Mouse (Mus musculus): ENCODE data around the gene Itpkb. TPM values are rescaled to one million over a fixed set of nuclear protein-coding genes. Genes with fewer than 3 reads are reported as not detected.

Itpkb gene
- polyA plus RNA-seq, 1 experiment from 2014 or later = 1.4 TPM

GRCm38 (mm10) chr1:180428871-180429270, 98.6 kb downstream of the Itpkb start:
- no peak overlapping the region for H3K4me3 ChIP-seq (ENCODE audit: low read depth, low read length)
- H3K4me1 ChIP-seq (ENCODE audit: control insufficient read depth, low read depth, low read length) = peaks cover 5% of the 10 kb centered on the region; the same call in 1 of the 2 replicates
- no peak for ATAC-seq (ENCODE audit: low read depth)
- no peak overlapping the region for H3K9ac ChIP-seq (ENCODE audit: low read depth, low read length)
- H3K36me3 ChIP-seq (ENCODE audit: control insufficient read depth, insufficient read depth) = no peaks in the 10 kb centered on the region
- WGBS (ENCODE audit: insufficient replicate concordance) = 65% methylated on average over 8 of the region's 8 CpGs
- no peak overlapping the region for H3K27ac ChIP-seq (ENCODE audit: low read length)
- peaks cover 11% of the 10 kb centered on the region for H3K27me3 ChIP-seq (ENCODE audit: control insufficient read depth, insufficient read depth, low read depth, low read length)
- H3K4me2 ChIP-seq (ENCODE audit: low read depth, low read length) = no peak overlapping the region
- no peaks in the 10 kb centered on the region for H3K9me3 ChIP-seq (replicated peaks; ENCODE audit: control insufficient read depth, low read length)

- WGBS (ENCODE audit: insufficient replicate concordance) = 20% methylated on average over 5 of the region's 5 CpGs
- H3K27me3 ChIP-seq (ENCODE audit: control insufficient read depth, insufficient read depth, low read depth, low read length) = peaks cover 11% of the 10 kb centered on the region
- no peak for ATAC-seq (ENCODE audit: low read depth)
- H3K27ac ChIP-seq (ENCODE audit: low read length) = no peak overlapping the region
- H3K4me2 ChIP-seq (ENCODE audit: low read depth, low read length) = no peak overlapping the region
- H3K4me1 ChIP-seq (ENCODE audit: control insufficient read depth, low read depth, low read length) = peaks cover 5% of the 10 kb centered on the region; the same call in 1 of the 2 replicates
- H3K36me3 ChIP-seq (ENCODE audit: control insufficient read depth, insufficient read depth) = no peaks in the 10 kb centered on the region
- H3K9me3 ChIP-seq (replicated peaks; ENCODE audit: control insufficient read depth, low read length) = no peaks in the 10 kb centered on the region
- no peak overlapping the region for H3K4me3 ChIP-seq (ENCODE audit: low read depth, low read length)
- no peak overlapping the region for H3K9ac ChIP-seq (ENCODE audit: low read depth, low read length)
These were observed 99.5 kb downstream of the Itpkb start for GRCm38 (mm10) chr1:180429819-180430218.

GRCm38 (mm10) chr1:180431833-180432232, 101.5 kb downstream of the Itpkb start:
- ATAC-seq (ENCODE audit: low read depth) = peak; percentile 30; the same call in 1 of the 2 replicates
- Histone ChIP-seq H3K27ac (ENCODE audit: low read length) (no peak overlapping the region), H3K36me3 (ENCODE audit: control insufficient read depth, insufficient read depth) (no peaks in the 10 kb centered on the region), H3K9ac (ENCODE audit: low read depth, low read length) (no peak overlapping the region), H3K27me3 (ENCODE audit: control insufficient read depth, insufficient read depth, low read depth, low read length) (peaks cover 11% of the 10 kb centered on the region), H3K4me3 (ENCODE audit: low read depth, low read length) (no peak overlapping the region), H3K9me3 (replicated peaks; ENCODE audit: control insufficient read depth, low read length) (no peaks in the 10 kb centered on the region), H3K4me1 (ENCODE audit: control insufficient read depth, low read depth, low read length) (peaks cover 5% of the 10 kb centered on the region; the same call in 1 of the 2 replicates), H3K4me2 (ENCODE audit: low read depth, low read length) (no peak overlapping the region)
- 15% methylated on average over 12 of the region's 12 CpGs for WGBS (ENCODE audit: insufficient replicate concordance)

- no peak overlapping the region for H3K4me3 ChIP-seq (ENCODE audit: low read depth, low read length)
- H3K4me2 ChIP-seq (ENCODE audit: low read depth, low read length) = no peak overlapping the region; the same call in 1 of the 2 replicates
- H3K9ac ChIP-seq (ENCODE audit: low read depth, low read length) = no peak overlapping the region
- no peaks in the 10 kb centered on the region for H3K36me3 ChIP-seq (ENCODE audit: control insufficient read depth, insufficient read depth)
- WGBS (ENCODE audit: insufficient replicate concordance) = 7% methylated on average over 16 of the region's 16 CpGs
- H3K27me3 ChIP-seq (ENCODE audit: control insufficient read depth, insufficient read depth, low read depth, low read length) = peaks cover 11% of the 10 kb centered on the region
- H3K4me1 ChIP-seq (ENCODE audit: control insufficient read depth, low read depth, low read length) = peaks cover under 1% of the 10 kb centered on the region; the same call in 1 of the 2 replicates
- no peaks in the 10 kb centered on the region for H3K9me3 ChIP-seq (replicated peaks; ENCODE audit: control insufficient read depth, low read length)
- H3K27ac ChIP-seq (ENCODE audit: low read length) = no peak overlapping the region
- ATAC-seq (ENCODE audit: low read depth) = no peak
These were observed 102.8 kb downstream of the Itpkb start for GRCm38 (mm10) chr1:180433098-180433538.

GRCm38 (mm10) chr1:180433796-180434566, 103.7 kb downstream of the Itpkb start:
- Histone ChIP-seq H3K27me3 (ENCODE audit: control insufficient read depth, insufficient read depth, low read depth, low read length) (peaks cover 11% of the 10 kb centered on the region), H3K4me2 (ENCODE audit: low read depth, low read length) (no peak overlapping the region)

GRCm38 (mm10) chr1:180434925-180435324, 104.6 kb downstream of the Itpkb start:
- Histone ChIP-seq H3K4me3 (ENCODE audit: low read depth, low read length) (no peak overlapping the region), H3K9me3 (replicated peaks; ENCODE audit: control insufficient read depth, low read length) (no peaks in the 10 kb centered on the region), H3K4me2 (ENCODE audit: low read depth, low read length) (no peak overlapping the region), H3K36me3 (ENCODE audit: control insufficient read depth, insufficient read depth) (no peaks in the 10 kb centered on the region), H3K27me3 (ENCODE audit: control insufficient read depth, insufficient read depth, low read depth, low read length) (peaks cover 11% of the 10 kb centered on the region), H3K4me1 (ENCODE audit: control insufficient read depth, low read depth, low read length) (no peaks in the 10 kb centered on the region), H3K9ac (ENCODE audit: low read depth, low read length) (no peak overlapping the region), H3K27ac (ENCODE audit: low read length) (no peak overlapping the region)
- ATAC-seq (ENCODE audit: low read depth) = no peak
- WGBS (ENCODE audit: insufficient replicate concordance) = 10% methylated on average over 9 of the region's 9 CpGs

More at GRCm38 (mm10) chr1:180433796-180434566, 103.7 kb downstream of the Itpkb start:
- no peak overlapping the region for H3K9ac ChIP-seq (ENCODE audit: low read depth, low read length)
- H3K4me3 ChIP-seq (ENCODE audit: low read depth, low read length) = no peak overlapping the region
- H3K27ac ChIP-seq (ENCODE audit: low read length) = no peak overlapping the region
- H3K4me1 ChIP-seq (ENCODE audit: control insufficient read depth, low read depth, low read length) = no peaks in the 10 kb centered on the region
- H3K9me3 ChIP-seq (replicated peaks; ENCODE audit: control insufficient read depth, low read length) = no peaks in the 10 kb centered on the region
- no peaks in the 10 kb centered on the region for H3K36me3 ChIP-seq (ENCODE audit: control insufficient read depth, insufficient read depth)
- peak; percentile 45; the same call in 1 of the 2 replicates for ATAC-seq (ENCODE audit: low read depth)
- 13% methylated on average over 7 of the region's 7 CpGs for WGBS (ENCODE audit: insufficient replicate concordance)

- Histone ChIP-seq H3K4me1 (ENCODE audit: control insufficient read depth, low read depth, low read length) (no peaks in the 10 kb centered on the region), H3K36me3 (ENCODE audit: control insufficient read depth, insufficient read depth) (no peaks in the 10 kb centered on the region), H3K9me3 (replicated peaks; ENCODE audit: control insufficient read depth, low read length) (no peaks in the 10 kb centered on the region), H3K27ac (ENCODE audit: low read length) (no peak overlapping the region), H3K9ac (ENCODE audit: low read depth, low read length) (no peak overlapping the region), H3K27me3 (ENCODE audit: control insufficient read depth, insufficient read depth, low read depth, low read length) (no peaks in the 10 kb centered on the region; the same call in 1 of the 2 replicates), H3K4me3 (ENCODE audit: low read depth, low read length) (no peak overlapping the region), H3K4me2 (ENCODE audit: low read depth, low read length) (no peak overlapping the region)
- no peak for ATAC-seq (ENCODE audit: low read depth)
- 36% methylated on average over 4 of the region's 4 CpGs for WGBS (ENCODE audit: insufficient replicate concordance)
These were observed 109.2 kb downstream of the Itpkb start for GRCm38 (mm10) chr1:180439496-180439895.

- no peak for ATAC-seq (ENCODE audit: low read depth)
- Histone ChIP-seq H3K27me3 (ENCODE audit: control insufficient read depth, insufficient read depth, low read depth, low read length) (no peaks in the 10 kb centered on the region), H3K4me1 (ENCODE audit: control insufficient read depth, low read depth, low read length) (no peaks in the 10 kb centered on the region), H3K36me3 (ENCODE audit: control insufficient read depth, insufficient read depth) (no peaks in the 10 kb centered on the region), H3K4me2 (ENCODE audit: low read depth, low read length) (no peak overlapping the region), H3K27ac (ENCODE audit: low read length) (no peak overlapping the region), H3K4me3 (ENCODE audit: low read depth, low read length) (no peak overlapping the region), H3K9me3 (replicated peaks; ENCODE audit: control insufficient read depth, low read length) (no peaks in the 10 kb centered on the region), H3K9ac (ENCODE audit: low read depth, low read length) (no peak overlapping the region)
- WGBS (ENCODE audit: insufficient replicate concordance) = 55% methylated on average over 3 of the region's 3 CpGs
These were observed 114.1 kb downstream of the Itpkb start for GRCm38 (mm10) chr1:180444411-180444810.

GRCm38 (mm10) chr1:180449641-180450040, 119.4 kb downstream of the Itpkb start:
- H3K9ac ChIP-seq (ENCODE audit: low read depth, low read length) = no peak overlapping the region
- 36% methylated on average over 2 of the region's 2 CpGs for WGBS (ENCODE audit: insufficient replicate concordance)

More at GRCm38 (mm10) chr1:180449641-180450040, 119.4 kb downstream of the Itpkb start:
- no peak for ATAC-seq (ENCODE audit: low read depth)
- H3K27ac ChIP-seq (ENCODE audit: low read length) = no peak overlapping the region
- H3K27me3 ChIP-seq (ENCODE audit: control insufficient read depth, insufficient read depth, low read depth, low read length) = no peaks in the 10 kb centered on the region
- no peaks in the 10 kb centered on the region for H3K9me3 ChIP-seq (replicated peaks; ENCODE audit: control insufficient read depth, low read length)
- no peak overlapping the region for H3K4me3 ChIP-seq (ENCODE audit: low read depth, low read length)
- H3K4me1 ChIP-seq (ENCODE audit: control insufficient read depth, low read depth, low read length) = no peaks in the 10 kb centered on the region
- H3K36me3 ChIP-seq (ENCODE audit: control insufficient read depth, insufficient read depth) = no peaks in the 10 kb centered on the region
- no peak overlapping the region for H3K4me2 ChIP-seq (ENCODE audit: low read depth, low read length)
